Mouse (Mus musculus): ENCODE measurements around the gene Arg1. TPM values are rescaled to one million over a fixed set of nuclear protein-coding genes. Genes with fewer than 3 reads are reported as not detected.

Gene Arg1
- under 1 TPM in 1 of 2 experiments, not detected in 1; 0.37 TPM for total RNA-seq (2021)

GRCm38 (mm10) chr10:24926962-24927720 lies at the start of gene Arg1:
Gene Arg1 (minus strand): TSS chr10:24927484.
- intact Hi-C loops (cut with DNase I): no loop called here
- DNase-seq (ENCODE audit: low spot score in 2 of 2): no peak

- intact Hi-C loops (cut with DNase I): no loop called here
Observed at GRCm38 (mm10) chr10:24973845-24974514, 46.7 kb upstream of the Arg1 start.

GRCm38 (mm10) chr10:24973385-24973784 lies 46.1 kb upstream of the Arg1 start:
- intact Hi-C loops (cut with DNase I): no loop called here
- DNase-seq (ENCODE audit: low spot score in 2 of 2): no peak

More at GRCm38 (mm10) chr10:24973845-24974514, 46.7 kb upstream of the Arg1 start:
- no peak for DNase-seq (ENCODE audit: low spot score in 2 of 2)

- intact Hi-C loops (cut with DNase I): no loop called here
- DNase-seq (ENCODE audit: low spot score in 2 of 2): no peak
Observed at GRCm38 (mm10) chr10:24972923-24973322, 45.6 kb upstream of the Arg1 start.

GRCm38 (mm10) chr10:24965821-24966550 lies 38.7 kb upstream of the Arg1 start:
- DNase-seq (ENCODE audit: low spot score in 2 of 2): peak in 1 of 2 experiments; percentile 36
- intact Hi-C loops (cut with DNase I): loop anchor here (2.0 kb wide), 1 partner anchor 19 kb away; no protein-coding TSS in a partner anchor

- intact Hi-C loops (cut with DNase I): loop anchor here (1.0 to 5.0 kb wide), 2 partner anchors 257 to 275 kb away; no protein-coding TSS in a partner anchor
- peak in 1 of 2 experiments; percentile 67 for DNase-seq (ENCODE audit: low spot score in 2 of 2)
Observed at GRCm38 (mm10) chr10:24961889-24962288, 34.6 kb upstream of the Arg1 start.

GRCm38 (mm10) chr10:24961112-24961511 lies 33.8 kb upstream of the Arg1 start:
- intact Hi-C loops (cut with DNase I): loop anchor here (1.0 to 5.0 kb wide), 2 partner anchors 258 to 276 kb away; no protein-coding TSS in a partner anchor
- DNase-seq (ENCODE audit: low spot score in 2 of 2): peak in 1 of 2 experiments; percentile 58

- intact Hi-C loops (cut with DNase I): no loop called here
Observed at GRCm38 (mm10) chr10:24959043-24959916, 32.0 kb upstream of the Arg1 start.

GRCm38 (mm10) chr10:24958280-24959042 lies 31.2 kb upstream of the Arg1 start:
- DNase-seq (ENCODE audit: low spot score in 2 of 2): no peak
- intact Hi-C loops (cut with DNase I): no loop called here

More at GRCm38 (mm10) chr10:24959043-24959916, 32.0 kb upstream of the Arg1 start:
- no peak for DNase-seq (ENCODE audit: low spot score in 2 of 2)

- no peak for DNase-seq (ENCODE audit: low spot score in 2 of 2)
- intact Hi-C loops (cut with DNase I): no loop called here
Observed at GRCm38 (mm10) chr10:24953876-24954275, 26.6 kb upstream of the Arg1 start.

- intact Hi-C loops (cut with DNase I): no loop called here
- no peak for DNase-seq (ENCODE audit: low spot score in 2 of 2)
Observed at GRCm38 (mm10) chr10:24952549-24952948, 25.3 kb upstream of the Arg1 start.

- DNase-seq (ENCODE audit: low spot score in 2 of 2): no peak
- intact Hi-C loops (cut with DNase I): no loop called here
Observed at GRCm38 (mm10) chr10:24951575-24951974, 24.3 kb upstream of the Arg1 start.

- no peak for DNase-seq (ENCODE audit: low spot score in 2 of 2)
- intact Hi-C loops (cut with DNase I): no loop called here
Observed at GRCm38 (mm10) chr10:24950223-24950622, 22.9 kb upstream of the Arg1 start.

- DNase-seq (ENCODE audit: low spot score in 2 of 2): no peak
- intact Hi-C loops (cut with DNase I): no loop called here
Observed at GRCm38 (mm10) chr10:24948278-24948677, 21.0 kb upstream of the Arg1 start.

GRCm38 (mm10) chr10:24947871-24948270 lies 20.6 kb upstream of the Arg1 start:
- no peak for DNase-seq (ENCODE audit: low spot score in 2 of 2)
- intact Hi-C loops (cut with DNase I): no loop called here

GRCm38 (mm10) chr10:24930143-24930542 lies 2.9 kb upstream of the Arg1 start:
- DNase-seq (ENCODE audit: low spot score in 2 of 2): no peak
- intact Hi-C loops (cut with DNase I): no loop called here

GRCm38 (mm10) chr10:24928072-24928471 lies 788 bp upstream of the Arg1 start:
- intact Hi-C loops (cut with DNase I): no loop called here
- DNase-seq (ENCODE audit: low spot score in 2 of 2): peak in 1 of 2 experiments; percentile 13

GRCm38 (mm10) chr10:24926380-24926779 lies 904 bp downstream of the Arg1 start:
- DNase-seq (ENCODE audit: low spot score in 2 of 2): no peak
- intact Hi-C loops (cut with DNase I): no loop called here

Measured in left cerebral cortex, postnatal 25 days (tissue).